Mouse (Mus musculus): ENCODE data around the gene Suclg2.

GRCm38 (mm10) chr6:95511689-95512088, 206.9 kb downstream of the Suclg2 start:
- TF ChIP-seq CTCF (IDR thresholded peaks at IDR 0.05) (no peak), POLR2A (IDR thresholded peaks at IDR 0.05; ENCODE audit: insufficient read depth, low read depth, low read length) (no peak)

All from heart, adult 2 months (tissue).